Mouse (Mus musculus): ENCODE results near the gene Ntrk3. TPM values are rescaled to one million over a fixed set of nuclear protein-coding genes. Genes with fewer than 3 reads are reported as not detected.

Ntrk3 gene
- polyA plus RNA-seq, 1 experiment from 2014 or later = 16.4 TPM

- Histone ChIP-seq H3K4me3 (ENCODE audit: low read depth, low read length) (no peak overlapping the region), H3K9ac (ENCODE audit: low read length) (no peak overlapping the region), H3K27me3 (replicated peaks; ENCODE audit: control insufficient read depth, insufficient read depth, low read length) (no peaks in the 10 kb centered on the region), H3K4me1 (ENCODE audit: control insufficient read depth, insufficient read depth, low read length) (no peaks in the 10 kb centered on the region), H3K27ac (ENCODE audit: low read depth, low read length) (no peak overlapping the region), H3K36me3 (ENCODE audit: control insufficient read depth, insufficient read depth, low read length) (no peaks in the 10 kb centered on the region), H3K9me3 (replicated peaks; ENCODE audit: control insufficient read depth, low read length) (no peaks in the 10 kb centered on the region), H3K4me2 (ENCODE audit: low read length) (no peak overlapping the region)
- 88% methylated on average over 4 of the region's 4 CpGs for WGBS
- no peak for ATAC-seq
- DNase-seq (ENCODE audit: low spot score) = no peak
Observed at GRCm38 (mm10) chr7:78431611-78432010, 306.2 kb downstream of the Ntrk3 start.

DNA sequence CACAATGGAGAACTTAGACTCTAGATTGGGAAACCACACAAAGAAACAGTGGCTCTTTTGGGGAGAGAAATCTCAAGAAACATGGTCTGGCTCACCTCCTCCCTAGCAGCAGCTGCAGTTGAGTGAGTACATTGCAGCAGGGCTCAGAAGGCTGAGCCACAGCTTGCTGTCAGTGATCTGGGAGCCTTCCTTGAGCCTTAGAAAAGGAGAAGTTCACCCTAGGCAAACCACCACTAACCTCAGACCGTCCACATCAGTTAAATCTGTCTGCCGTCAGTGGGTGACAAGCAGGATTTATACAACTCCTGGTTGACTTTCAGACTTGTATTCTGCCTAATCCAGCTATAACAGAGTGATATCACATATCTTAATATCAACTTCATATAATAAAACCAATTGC is 325.6 kb downstream of the Ntrk3 start:
- H3K9me3 ChIP-seq (replicated peaks; ENCODE audit: control insufficient read depth, low read length) = no peaks in the 10 kb centered on the region
- ATAC-seq (no peak), DNase-seq (ENCODE audit: low spot score) (no peak)
- no peaks in the 10 kb centered on the region for H3K4me1 ChIP-seq (ENCODE audit: control insufficient read depth, insufficient read depth, low read length)
- no peak overlapping the region for H3K4me2 ChIP-seq (ENCODE audit: low read length)
- no peaks in the 10 kb centered on the region for H3K27me3 ChIP-seq (replicated peaks; ENCODE audit: control insufficient read depth, insufficient read depth, low read length)
- H3K9ac ChIP-seq (ENCODE audit: low read length) = no peak overlapping the region
- no peak overlapping the region for H3K27ac ChIP-seq (ENCODE audit: low read depth, low read length)
- no peaks in the 10 kb centered on the region for H3K36me3 ChIP-seq (ENCODE audit: control insufficient read depth, insufficient read depth, low read length)
- WGBS = 94% methylated on average over 2 of the region's 2 CpGs
- H3K4me3 ChIP-seq (ENCODE audit: low read depth, low read length) = no peak overlapping the region

- H3K27me3 ChIP-seq (replicated peaks; ENCODE audit: control insufficient read depth, insufficient read depth, low read length) = no peaks in the 10 kb centered on the region
- H3K4me3 ChIP-seq (ENCODE audit: low read depth, low read length) = no peak overlapping the region
- H3K9me3 ChIP-seq (replicated peaks; ENCODE audit: control insufficient read depth, low read length) = no peaks in the 10 kb centered on the region
- DNase-seq (ENCODE audit: low spot score) (no peak), ATAC-seq (no peak)
- 68% methylated on average over 5 of the region's 5 CpGs for WGBS
- no peak overlapping the region for H3K4me2 ChIP-seq (ENCODE audit: low read length)
- no peaks in the 10 kb centered on the region for H3K36me3 ChIP-seq (ENCODE audit: control insufficient read depth, insufficient read depth, low read length)
- no peaks in the 10 kb centered on the region for H3K4me1 ChIP-seq (ENCODE audit: control insufficient read depth, insufficient read depth, low read length)
- H3K9ac ChIP-seq (ENCODE audit: low read length) = no peak overlapping the region
- H3K27ac ChIP-seq (ENCODE audit: low read depth, low read length) = no peak overlapping the region
Observed at GRCm38 (mm10) chr7:78409970-78410369, 327.8 kb downstream of the Ntrk3 start.

DNA sequence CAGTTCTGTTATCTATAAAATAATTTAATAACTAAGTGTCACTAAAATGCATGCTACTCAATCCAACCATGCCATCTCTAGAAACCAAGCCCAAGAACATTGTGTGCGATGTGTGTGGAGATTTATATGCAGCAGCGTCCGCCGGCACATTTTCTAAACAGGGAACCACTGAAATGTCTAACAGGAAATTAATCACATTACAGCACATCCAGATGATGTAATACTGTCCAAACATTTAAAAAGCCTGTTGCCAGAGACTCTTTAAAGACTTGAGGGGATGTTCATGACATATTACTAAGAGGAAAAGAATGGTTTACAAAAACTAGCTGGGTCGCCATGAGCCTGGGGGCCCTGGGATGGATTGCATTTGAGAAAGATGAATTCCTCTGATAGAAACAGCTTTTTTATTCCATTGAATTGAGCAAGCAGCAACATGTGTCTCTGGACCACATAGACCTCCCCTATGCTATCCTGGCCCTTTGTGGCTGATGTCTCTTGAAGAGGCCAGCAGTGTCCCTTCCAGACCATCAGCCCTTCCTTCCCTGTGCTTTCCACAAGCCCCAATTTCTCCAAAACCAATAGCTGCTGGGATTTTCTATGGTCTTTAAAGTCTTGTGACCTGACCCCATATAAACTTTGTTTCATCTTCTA is 331.0 kb downstream of the Ntrk3 start:
- no peak overlapping the region for H3K27ac ChIP-seq (ENCODE audit: low read depth, low read length)
- no peaks in the 10 kb centered on the region for H3K36me3 ChIP-seq (ENCODE audit: control insufficient read depth, insufficient read depth, low read length)
- H3K4me1 ChIP-seq (ENCODE audit: control insufficient read depth, insufficient read depth, low read length) = no peaks in the 10 kb centered on the region
- H3K9me3 ChIP-seq (replicated peaks; ENCODE audit: control insufficient read depth, low read length) = no peaks in the 10 kb centered on the region
- ATAC-seq (no peak), DNase-seq (ENCODE audit: low spot score) (no peak)
- no peak overlapping the region for H3K4me2 ChIP-seq (ENCODE audit: low read length)
- 94% methylated on average over 5 of the region's 5 CpGs for WGBS
- no peak overlapping the region for H3K4me3 ChIP-seq (ENCODE audit: low read depth, low read length)
- H3K27me3 ChIP-seq (replicated peaks; ENCODE audit: control insufficient read depth, insufficient read depth, low read length) = no peaks in the 10 kb centered on the region
- H3K9ac ChIP-seq (ENCODE audit: low read length) = no peak overlapping the region

DNA sequence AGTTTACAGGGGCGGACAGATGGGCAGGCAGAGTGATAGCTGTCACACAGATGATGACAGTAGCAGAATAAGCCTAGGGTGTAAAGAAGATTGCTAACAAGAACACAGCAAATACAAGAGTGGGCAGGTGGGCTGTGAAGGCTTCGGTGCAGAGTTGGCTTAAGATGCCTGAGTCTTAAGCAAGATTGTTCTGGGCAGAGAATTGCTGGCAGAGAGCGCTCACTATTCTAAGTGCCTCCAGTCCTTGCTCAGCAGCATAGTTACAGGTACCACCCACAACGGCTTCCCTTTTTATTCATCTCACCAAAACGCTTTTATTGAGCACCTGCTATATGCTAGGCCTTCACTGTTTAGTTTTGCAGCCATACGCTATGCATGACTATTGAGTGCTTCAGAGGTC is 333.3 kb downstream of the Ntrk3 start:
- no peak for ATAC-seq
- no peak overlapping the region for H3K4me2 ChIP-seq (ENCODE audit: low read length)
- no peak for DNase-seq (ENCODE audit: low spot score)
- no peak overlapping the region for H3K4me3 ChIP-seq (ENCODE audit: low read depth, low read length)
- H3K36me3 ChIP-seq (ENCODE audit: control insufficient read depth, insufficient read depth, low read length) = no peaks in the 10 kb centered on the region
- no peaks in the 10 kb centered on the region for H3K9me3 ChIP-seq (replicated peaks; ENCODE audit: control insufficient read depth, low read length)
- H3K27ac ChIP-seq (ENCODE audit: low read depth, low read length) = no peak overlapping the region
- WGBS = 92% methylated on average over 6 of the region's 6 CpGs
- no peaks in the 10 kb centered on the region for H3K4me1 ChIP-seq (ENCODE audit: control insufficient read depth, insufficient read depth, low read length)
- H3K27me3 ChIP-seq (replicated peaks; ENCODE audit: control insufficient read depth, insufficient read depth, low read length) = no peaks in the 10 kb centered on the region
- no peak overlapping the region for H3K9ac ChIP-seq (ENCODE audit: low read length)

- DNase-seq (ENCODE audit: low spot score) (no peak), ATAC-seq (no peak)
- no peaks in the 10 kb centered on the region for H3K9me3 ChIP-seq (replicated peaks; ENCODE audit: control insufficient read depth, low read length)
- no peaks in the 10 kb centered on the region for H3K36me3 ChIP-seq (ENCODE audit: control insufficient read depth, insufficient read depth, low read length)
- H3K4me2 ChIP-seq (ENCODE audit: low read length) = no peak overlapping the region
- H3K4me3 ChIP-seq (ENCODE audit: low read depth, low read length) = no peak overlapping the region
- no peak overlapping the region for H3K9ac ChIP-seq (ENCODE audit: low read length)
- WGBS = 86% methylated on average over 3 of the region's 3 CpGs
- H3K4me1 ChIP-seq (ENCODE audit: control insufficient read depth, insufficient read depth, low read length) = no peaks in the 10 kb centered on the region
- no peaks in the 10 kb centered on the region for H3K27me3 ChIP-seq (replicated peaks; ENCODE audit: control insufficient read depth, insufficient read depth, low read length)
- no peak overlapping the region for H3K27ac ChIP-seq (ENCODE audit: low read depth, low read length)
Observed at GRCm38 (mm10) chr7:78402495-78402894, 335.3 kb downstream of the Ntrk3 start.

GRCm38 (mm10) chr7:78400219-78400618 is 337.6 kb downstream of the Ntrk3 start:
- DNase-seq (ENCODE audit: low spot score) = no peak
- ATAC-seq = no peak
- no peak overlapping the region for H3K27ac ChIP-seq (ENCODE audit: low read depth, low read length)
- 93% methylated on average over 4 of the region's 4 CpGs for WGBS
- no peaks in the 10 kb centered on the region for H3K27me3 ChIP-seq (replicated peaks; ENCODE audit: control insufficient read depth, insufficient read depth, low read length)
- no peak overlapping the region for H3K9ac ChIP-seq (ENCODE audit: low read length)
- no peaks in the 10 kb centered on the region for H3K4me1 ChIP-seq (ENCODE audit: control insufficient read depth, insufficient read depth, low read length)
- H3K9me3 ChIP-seq (replicated peaks; ENCODE audit: control insufficient read depth, low read length) = no peaks in the 10 kb centered on the region
- H3K4me2 ChIP-seq (ENCODE audit: low read length) = no peak overlapping the region
- H3K4me3 ChIP-seq (ENCODE audit: low read depth, low read length) = no peak overlapping the region
- H3K36me3 ChIP-seq (ENCODE audit: control insufficient read depth, insufficient read depth, low read length) = no peaks in the 10 kb centered on the region

DNA sequence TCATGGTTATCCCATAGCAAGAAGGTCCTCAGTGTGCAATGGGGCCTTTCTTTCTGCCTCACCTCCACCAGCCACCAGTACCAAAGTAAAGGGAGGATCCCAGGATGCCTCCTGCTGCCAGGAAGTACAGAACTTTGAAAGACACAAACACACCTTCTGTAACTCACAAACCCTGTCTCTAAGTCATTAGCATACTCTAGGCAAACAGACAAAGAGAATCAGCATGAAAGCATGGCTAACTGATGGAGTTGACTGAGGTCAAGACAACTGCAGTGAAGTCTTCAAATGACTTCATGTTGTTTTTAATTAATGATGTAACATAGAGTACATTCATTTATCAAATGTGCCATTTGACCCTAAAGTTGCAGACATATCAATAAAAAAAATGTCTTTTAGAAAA is 339.4 kb downstream of the Ntrk3 start:
- ATAC-seq (no peak), DNase-seq (ENCODE audit: low spot score) (no peak)
- Histone ChIP-seq H3K4me1 (ENCODE audit: control insufficient read depth, insufficient read depth, low read length) (no peaks in the 10 kb centered on the region), H3K9me3 (replicated peaks; ENCODE audit: control insufficient read depth, low read length) (no peaks in the 10 kb centered on the region), H3K4me3 (ENCODE audit: low read depth, low read length) (no peak overlapping the region), H3K9ac (ENCODE audit: low read length) (no peak overlapping the region), H3K27ac (ENCODE audit: low read depth, low read length) (no peak overlapping the region), H3K4me2 (ENCODE audit: low read length) (no peak overlapping the region), H3K27me3 (replicated peaks; ENCODE audit: control insufficient read depth, insufficient read depth, low read length) (no peaks in the 10 kb centered on the region), H3K36me3 (ENCODE audit: control insufficient read depth, insufficient read depth, low read length) (no peaks in the 10 kb centered on the region)

- Histone ChIP-seq H3K4me2 (ENCODE audit: low read length) (no peak overlapping the region), H3K9ac (ENCODE audit: low read length) (no peak overlapping the region), H3K4me3 (ENCODE audit: low read depth, low read length) (no peak overlapping the region), H3K36me3 (ENCODE audit: control insufficient read depth, insufficient read depth, low read length) (no peaks in the 10 kb centered on the region), H3K27me3 (replicated peaks; ENCODE audit: control insufficient read depth, insufficient read depth, low read length) (no peaks in the 10 kb centered on the region), H3K9me3 (replicated peaks; ENCODE audit: control insufficient read depth, low read length) (no peaks in the 10 kb centered on the region), H3K4me1 (ENCODE audit: control insufficient read depth, insufficient read depth, low read length) (no peaks in the 10 kb centered on the region), H3K27ac (ENCODE audit: low read depth, low read length) (no peak overlapping the region)
- WGBS = 84% methylated on average over 4 of the region's 4 CpGs
- ATAC-seq (no peak), DNase-seq (ENCODE audit: low spot score) (no peak)
Observed at GRCm38 (mm10) chr7:78397215-78397614, 340.6 kb downstream of the Ntrk3 start.
